Mouse (Mus musculus) heart, embryonic 12.5 days (tissue): Measurements from ENCODE around the gene Dtnbp1. TPM values are rescaled to one million over a fixed set of nuclear protein-coding genes. Genes with fewer than 3 reads are reported as not detected.

Experiments used
- ATAC-seq: fragments of 200-750 bp; cut with Nextera tagmentation; 2 replicates; pipeline ENCODE4 v1.8.0; 2017; ENCODE audit warnings: moderate TSS enrichment, moderate library complexity; ENCODE audit not compliant: insufficient number of reproducible peaks, low FRiP score
- H3K27ac ChIP-seq: fragments of 300-500 bp; sonication (generic); 2 replicates; pipeline ENCODE4 v1.5.1; 2016; ENCODE audit warnings: mild to moderate bottlenecking, moderate library complexity; ENCODE audit not compliant: poor library complexity, severe bottlenecking
- H3K27me3 ChIP-seq: fragments of 300-500 bp; sonication (generic); replicated peaks from 2 replicates; pipeline ENCODE4 v1.6.1; 2016; ENCODE audit warnings: mild to moderate bottlenecking, moderate library complexity
- H3K36me3 ChIP-seq: fragments of 300-500 bp; sonication (generic); 2 replicates; pipeline ENCODE4 v1.6.1; 2016; ENCODE audit warnings: mild to moderate bottlenecking, moderate library complexity
- H3K4me1 ChIP-seq: fragments of 300-500 bp; sonication (generic); replicated peaks from 2 replicates; pipeline ENCODE4 v1.6.1; 2016; ENCODE audit warnings: mild to moderate bottlenecking
- H3K4me2 ChIP-seq: fragments of 300-500 bp; sonication (generic); 2 replicates; pipeline ENCODE4 v1.6.1; 2016; ENCODE audit warnings: mild to moderate bottlenecking, moderate library complexity
- H3K4me3 ChIP-seq: fragments of 300-500 bp; sonication (generic); 2 replicates; pipeline ENCODE4 v1.5.1; 2016; ENCODE audit warnings: mild to moderate bottlenecking
- H3K9ac ChIP-seq: fragments of 300-500 bp; sonication (generic); 2 replicates; pipeline ENCODE4 v1.6.1; 2016; ENCODE audit warnings: mild to moderate bottlenecking, moderate library complexity
- H3K9me3 ChIP-seq: fragments of 300-500 bp; sonication (generic); replicated peaks from 2 replicates; pipeline ENCODE4 v1.6.1; 2016; ENCODE audit warnings: mild to moderate bottlenecking, moderate library complexity
- WGBS: fragments of 180-500 bp; shearing (Covaris S2); methylation state at CpG from one replicate; pipeline ENCODE4 v1.1.7; 2016; 5-methylcytosine and 5-hydroxymethylcytosine counted together
- polyA plus RNA-seq: library from polyadenylated mRNA; unstranded; fragments of >200 nt; fragmentation: Nextera tagmentation; extraction: Ambion mirVana; gene quantifications from 2 replicates; pipeline ENCODE4 v1.2.1, GENCODE M21; 2016

Gene Dtnbp1
- polyA plus RNA-seq, 1 experiment from 2014 or later, result 72.3 TPM

GRCm38 (mm10) chr13:44896211-44896610 is 105.7 kb downstream of the Dtnbp1 start:
- no peak for ATAC-seq
- Histone ChIP-seq H3K9me3 (no peaks in the 10 kb centered on the region), H3K4me1 (peaks cover 9% of the 10 kb centered on the region), H3K27me3 (no peaks in the 10 kb centered on the region), H3K36me3 (peaks cover 53% of the 10 kb centered on the region), H3K9ac (no peak overlapping the region), H3K4me2 (no peak overlapping the region), H3K27ac (no peak overlapping the region), H3K4me3 (no peak overlapping the region)
- WGBS, result 92% methylated on average over 12 of the region's 12 CpGs

- H3K9me3 ChIP-seq, result no peaks in the 10 kb centered on the region
- H3K4me3 ChIP-seq, result no peak overlapping the region
- peaks cover 9% of the 10 kb centered on the region for H3K4me1 ChIP-seq
- 69% methylated on average over 5 of the region's 5 CpGs for WGBS
- no peak overlapping the region for H3K9ac ChIP-seq
- no peak overlapping the region for H3K27ac ChIP-seq
- peaks cover 28% of the 10 kb centered on the region for H3K36me3 ChIP-seq
- no peak overlapping the region for H3K4me2 ChIP-seq
- H3K27me3 ChIP-seq, result no peaks in the 10 kb centered on the region
- ATAC-seq, result no peak
Measured at GRCm38 (mm10) chr13:44891813-44892730, 109.9 kb downstream of the Dtnbp1 start.

- Histone ChIP-seq H3K9ac (no peak overlapping the region), H3K4me2 (no peak overlapping the region), H3K27me3 (no peaks in the 10 kb centered on the region), H3K27ac (no peak overlapping the region), H3K36me3 (peaks cover 16% of the 10 kb centered on the region), H3K4me3 (no peak overlapping the region), H3K9me3 (no peaks in the 10 kb centered on the region), H3K4me1 (peaks cover 9% of the 10 kb centered on the region)
- ATAC-seq, result no peak
- 89% methylated on average over 2 of the region's 2 CpGs for WGBS
Measured at GRCm38 (mm10) chr13:44890612-44891011, 111.3 kb downstream of the Dtnbp1 start.

GRCm38 (mm10) chr13:44886221-44886620 is 115.7 kb downstream of the Dtnbp1 start:
- 88% methylated on average over 2 of the region's 2 CpGs for WGBS
- H3K4me3 ChIP-seq, result no peak overlapping the region
- H3K27me3 ChIP-seq, result no peaks in the 10 kb centered on the region
- no peak overlapping the region for H3K4me2 ChIP-seq
- no peaks in the 10 kb centered on the region for H3K9me3 ChIP-seq
- peaks cover 10% of the 10 kb centered on the region for H3K36me3 ChIP-seq
- no peak for ATAC-seq
- H3K27ac ChIP-seq, result no peak overlapping the region
- H3K9ac ChIP-seq, result no peak overlapping the region
- no peaks in the 10 kb centered on the region; the same call in 1 of the 2 replicates for H3K4me1 ChIP-seq

- no peak overlapping the region for H3K9ac ChIP-seq
- 87% methylated on average over 4 of the region's 4 CpGs for WGBS
- H3K9me3 ChIP-seq, result no peaks in the 10 kb centered on the region
- no peak overlapping the region for H3K4me3 ChIP-seq
- H3K36me3 ChIP-seq, result 0 out of 2 replicates have a peak, but pooled peaks cover 5% of the 10 kb centered on the region
- H3K4me1 ChIP-seq, result peaks cover 29% of the 10 kb centered on the region
- ATAC-seq, result no peak
- no peaks in the 10 kb centered on the region for H3K27me3 ChIP-seq
- H3K27ac ChIP-seq, result no peak overlapping the region
- no peak overlapping the region for H3K4me2 ChIP-seq
Measured at GRCm38 (mm10) chr13:44881001-44881400, 120.9 kb downstream of the Dtnbp1 start.

GRCm38 (mm10) chr13:44876799-44877198 is 125.1 kb downstream of the Dtnbp1 start:
- Histone ChIP-seq H3K4me1 (peaks cover 38% of the 10 kb centered on the region), H3K4me2 (no peak overlapping the region), H3K36me3 (peaks cover 9% of the 10 kb centered on the region), H3K9me3 (no peaks in the 10 kb centered on the region), H3K27ac (no peak overlapping the region), H3K4me3 (no peak overlapping the region), H3K27me3 (no peaks in the 10 kb centered on the region), H3K9ac (no peak overlapping the region)
- 62% methylated on average over 2 of the region's 2 CpGs for WGBS
- no peak for ATAC-seq

Other genes starting within 250 kb of the Dtnbp1 start
- 0.09 and 0.13 TPM in 2 replicates for gene Gm9817, start 76.5 kb upstream of the Dtnbp1 start, polyA plus RNA-seq